Mouse (Mus musculus): ENCODE results near the gene S100pbp. TPM values are rescaled to one million over a fixed set of nuclear protein-coding genes. Genes with fewer than 3 reads are reported as not detected.

Gene S100pbp
- polyA plus RNA-seq, 1 experiment from 2014 or later: 14.5 TPM

DNA sequence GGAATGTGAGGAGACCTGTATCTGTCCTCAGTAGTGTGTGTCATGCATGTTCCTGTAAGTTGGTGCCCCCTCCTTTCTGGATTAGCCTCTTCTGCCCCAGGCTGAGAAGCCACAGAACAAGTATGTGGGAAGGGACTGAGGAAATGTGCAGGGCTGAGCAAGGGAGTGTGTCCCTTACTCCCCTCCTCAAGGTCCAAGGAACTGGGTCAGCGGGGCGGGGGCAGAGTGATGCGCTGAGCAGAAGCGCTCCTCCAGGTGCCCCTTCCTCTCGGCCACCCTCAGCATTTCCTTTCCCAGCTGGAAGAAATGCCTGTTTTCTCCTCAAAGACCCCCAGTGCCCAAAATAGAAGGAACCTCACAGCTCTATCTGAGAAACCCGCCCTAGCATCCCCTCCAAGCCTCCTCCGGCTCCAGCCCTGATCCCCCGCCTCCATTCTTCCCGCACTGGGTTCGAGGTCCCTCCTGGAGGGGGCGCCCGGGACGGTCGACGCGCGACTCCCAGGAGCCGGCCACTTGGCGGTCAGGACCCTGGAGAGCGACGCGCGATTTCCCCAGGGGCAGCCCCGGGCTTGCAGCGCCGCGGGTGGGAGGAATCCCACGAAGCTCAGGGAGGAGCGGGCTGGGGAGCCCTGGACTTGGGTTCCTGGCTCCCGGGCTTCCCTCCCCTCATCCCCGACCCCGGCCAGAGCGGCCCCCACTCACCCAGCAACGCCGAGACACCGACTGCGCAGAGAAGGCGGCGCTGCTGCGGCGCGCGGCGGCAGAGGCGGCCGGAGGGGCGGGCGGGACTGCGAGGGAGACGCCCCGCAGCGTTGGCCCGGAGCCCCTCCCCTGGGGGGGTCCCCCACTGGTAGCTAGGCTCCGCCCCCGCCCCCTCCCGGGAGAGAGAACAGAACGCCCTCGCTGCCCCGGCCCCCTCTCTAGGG is 68.7 kb downstream of the S100pbp start:
- 2% methylated on average over 50 of the region's 59 CpGs for WGBS
- Histone ChIP-seq H3K9me3 (no peaks in the 10 kb centered on the region), H3K27ac (no peak overlapping the region), H3K4me3 (replicated peaks) (peak overlapping the region; percentile 49), H3K4me1 (replicated peaks) (peaks cover 25% of the 10 kb centered on the region), H3K27me3 (replicated peaks) (peaks cover 50% of the 10 kb centered on the region), H3K9ac (no peak overlapping the region), H3K36me3 (no peaks in the 10 kb centered on the region), H3K4me2 (replicated peaks) (peak overlapping the region; percentile 97)
- ATAC-seq: peak; percentile 66

DNA sequence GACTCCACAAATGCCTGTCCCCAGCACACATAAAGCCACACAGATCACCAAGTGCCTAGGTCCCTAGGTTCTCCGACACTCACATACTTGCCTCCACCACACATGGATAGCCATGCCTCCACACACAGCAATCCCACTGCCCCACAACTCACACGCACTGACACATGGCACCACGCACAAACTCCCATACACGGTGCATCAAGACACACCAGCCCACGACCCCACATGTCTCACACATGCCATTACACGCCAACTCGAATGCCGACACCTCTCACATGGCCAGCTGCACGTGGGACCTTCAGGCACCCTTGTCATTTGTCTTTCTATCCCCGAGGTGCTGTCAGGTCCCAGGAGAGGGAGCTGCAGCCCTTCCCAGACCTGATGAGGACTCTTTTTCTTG is 69.8 kb downstream of the S100pbp start:
- no peak overlapping the region for H3K4me3 ChIP-seq (replicated peaks)
- H3K4me1 ChIP-seq (replicated peaks): peaks cover 15% of the 10 kb centered on the region
- no peak for ATAC-seq
- no peak overlapping the region for H3K9ac ChIP-seq
- no peak overlapping the region for H3K4me2 ChIP-seq (replicated peaks)
- H3K36me3 ChIP-seq: no peaks in the 10 kb centered on the region
- H3K27me3 ChIP-seq (replicated peaks): peaks cover 50% of the 10 kb centered on the region
- no peaks in the 10 kb centered on the region for H3K9me3 ChIP-seq
- WGBS: 73% methylated on average over 10 of the region's 10 CpGs
- H3K27ac ChIP-seq: no peak overlapping the region

DNA sequence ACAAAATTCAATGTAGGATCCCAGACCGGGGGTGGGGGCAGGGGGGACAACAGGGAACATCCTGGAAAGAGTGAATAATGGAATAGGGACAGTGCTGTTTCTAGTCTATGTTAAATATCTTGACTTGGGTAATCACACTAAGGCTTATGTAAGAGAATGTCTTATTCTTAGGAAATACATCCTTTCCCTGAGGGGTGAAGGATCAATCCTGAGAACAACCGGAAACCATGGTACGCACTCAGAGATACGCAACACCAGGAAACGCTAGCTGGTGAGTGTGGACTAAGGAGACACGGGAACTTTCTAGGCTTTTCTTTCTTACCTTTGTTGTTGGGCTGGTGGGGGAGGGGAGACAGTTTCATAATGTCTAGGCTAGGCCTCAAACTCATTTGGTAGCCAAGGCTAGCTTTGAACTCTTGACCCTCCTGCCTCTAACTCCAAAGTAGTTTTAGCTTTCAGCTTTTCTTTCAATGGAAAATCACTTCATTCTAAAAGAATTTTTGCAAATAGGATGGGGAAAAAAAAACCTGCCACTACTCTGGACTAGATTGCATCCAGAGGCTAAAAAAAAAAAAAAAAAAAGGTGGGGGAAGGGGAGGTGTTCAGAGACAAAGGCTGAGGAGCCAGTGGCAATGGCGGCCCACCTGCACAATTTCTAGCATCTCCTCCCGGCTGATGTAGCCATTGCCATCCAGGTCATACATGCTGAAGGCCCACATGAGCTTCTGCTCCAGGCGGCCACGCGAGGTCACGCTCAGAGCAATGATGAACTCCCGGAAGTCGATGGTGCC is 71.6 kb downstream of the S100pbp start:
- H3K36me3 ChIP-seq: no peaks in the 10 kb centered on the region
- no peak overlapping the region for H3K4me2 ChIP-seq (replicated peaks)
- H3K9ac ChIP-seq: no peak overlapping the region
- H3K4me1 ChIP-seq (replicated peaks): peaks cover 14% of the 10 kb centered on the region
- ATAC-seq: no peak
- WGBS: 85% methylated on average over 14 of the region's 14 CpGs
- H3K27me3 ChIP-seq (replicated peaks): peaks cover 40% of the 10 kb centered on the region
- H3K27ac ChIP-seq: no peak overlapping the region
- H3K4me3 ChIP-seq (replicated peaks): no peak overlapping the region
- H3K9me3 ChIP-seq: no peaks in the 10 kb centered on the region

DNA sequence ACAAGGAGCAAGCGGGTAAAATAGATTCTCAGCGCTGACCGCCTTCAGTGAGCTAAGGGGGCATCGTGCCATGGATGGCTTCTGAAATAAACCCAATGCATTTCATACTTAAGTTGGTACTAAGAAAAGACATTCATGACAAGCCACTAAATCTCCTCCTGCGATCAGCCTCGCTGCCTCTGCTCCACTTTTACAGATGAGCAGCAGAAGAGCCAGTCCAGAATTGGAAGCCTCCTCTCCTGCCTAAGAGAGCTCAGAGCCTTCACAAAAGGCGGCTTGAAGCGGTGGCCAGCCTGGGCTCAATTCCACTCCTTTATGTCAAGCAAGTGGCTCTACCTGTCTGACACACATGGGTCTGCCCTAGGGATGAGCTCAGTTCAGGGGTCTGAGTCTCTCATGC is 72.8 kb downstream of the S100pbp start:
- 89% methylated on average over 8 of the region's 8 CpGs for WGBS
- ATAC-seq: no peak
- peaks cover 31% of the 10 kb centered on the region for H3K27me3 ChIP-seq (replicated peaks)

DNA sequence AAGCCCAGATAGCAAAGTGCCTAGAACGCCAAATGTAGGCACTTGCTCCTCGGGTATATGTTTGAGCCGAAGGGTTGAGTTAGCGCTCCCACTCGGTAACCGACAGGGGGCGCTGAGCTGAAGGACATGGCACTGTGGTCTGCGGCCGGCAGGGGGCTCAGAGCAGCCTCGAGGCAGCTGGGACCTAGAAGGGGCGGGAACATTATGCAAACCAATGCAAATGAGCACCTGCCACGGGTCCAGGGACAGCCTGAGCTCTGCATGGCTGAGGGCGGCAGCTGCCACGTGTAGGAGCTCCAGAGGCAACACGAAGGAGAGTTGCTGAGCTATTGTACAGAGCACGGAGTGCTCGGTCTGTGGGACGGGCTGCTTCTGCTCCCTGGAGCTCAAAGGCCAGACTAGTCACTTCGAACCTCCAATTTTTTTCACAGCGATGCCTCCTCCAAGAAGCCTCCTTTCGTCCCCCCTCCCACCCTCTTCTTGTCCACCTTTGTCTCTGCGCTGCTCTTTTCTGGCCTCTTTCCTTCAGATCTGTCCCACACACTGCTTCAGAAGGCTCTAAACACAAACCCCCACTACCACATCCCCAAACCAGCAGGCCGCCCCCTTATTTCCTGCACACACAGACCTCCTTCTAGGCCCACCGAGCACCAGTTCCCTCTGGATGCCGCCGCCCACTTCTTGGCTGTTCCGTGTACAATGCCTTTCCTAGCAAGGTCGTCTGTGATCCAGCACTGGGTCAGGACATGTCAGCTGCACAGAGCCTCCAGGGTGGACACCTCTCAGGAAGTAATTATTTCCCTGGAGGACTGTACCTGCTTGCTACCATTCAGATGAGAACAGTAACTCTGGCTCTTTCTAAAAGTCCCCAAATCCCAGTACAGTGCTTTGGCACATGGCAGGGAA is 76.2 kb downstream of the S100pbp start:
- WGBS: 37% methylated on average over 28 of the region's 28 CpGs
- H3K4me2 ChIP-seq (replicated peaks): 0 out of 2 replicates have a peak overlapping the region, but pooled peaks have one; percentile 41

More for the DNA sequence above, 72.8 kb downstream of the S100pbp start:
- Histone ChIP-seq H3K9ac (no peak overlapping the region), H3K9me3 (no peaks in the 10 kb centered on the region), H3K4me2 (replicated peaks) (no peak overlapping the region), H3K27ac (no peak overlapping the region), H3K4me1 (replicated peaks) (peaks cover 18% of the 10 kb centered on the region), H3K4me3 (replicated peaks) (no peak overlapping the region), H3K36me3 (no peaks in the 10 kb centered on the region)

DNA sequence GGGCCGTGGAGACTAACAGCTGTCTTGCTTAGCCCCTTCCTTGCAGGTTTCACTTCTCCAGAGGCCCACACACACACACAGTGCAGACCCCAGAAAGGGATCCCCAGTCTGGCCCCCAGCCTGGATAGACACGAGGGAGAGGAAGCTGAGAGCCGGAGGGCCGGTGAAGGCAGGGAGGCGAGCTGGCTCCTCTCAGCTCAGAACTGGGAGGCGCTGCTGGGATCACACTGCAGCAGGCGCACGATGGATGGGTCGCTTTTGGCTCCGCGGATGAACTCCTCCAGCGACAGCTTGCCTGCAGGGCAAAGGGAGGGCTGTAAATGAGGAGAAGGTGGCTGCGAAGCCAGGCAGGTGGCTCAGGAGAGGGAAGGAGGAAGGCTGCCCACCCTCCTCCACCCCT is 77.3 kb downstream of the S100pbp start:
- WGBS: 61% methylated on average over 13 of the region's 13 CpGs
- no peak overlapping the region for H3K4me3 ChIP-seq (replicated peaks)
- no peak for ATAC-seq
- no peaks in the 10 kb centered on the region for H3K9me3 ChIP-seq
- no peak overlapping the region for H3K27ac ChIP-seq
- H3K4me2 ChIP-seq (replicated peaks): peak overlapping the region; percentile 41
- peaks cover 24% of the 10 kb centered on the region for H3K4me1 ChIP-seq (replicated peaks)
- 0 out of 2 replicates have a peak, but pooled peaks cover 3% of the 10 kb centered on the region for H3K27me3 ChIP-seq (replicated peaks)
- H3K36me3 ChIP-seq: no peaks in the 10 kb centered on the region
- H3K9ac ChIP-seq: no peak overlapping the region

More for the DNA sequence above, 76.2 kb downstream of the S100pbp start:
- Histone ChIP-seq H3K27ac (no peak overlapping the region), H3K9me3 (no peaks in the 10 kb centered on the region), H3K4me1 (replicated peaks) (peaks cover 20% of the 10 kb centered on the region), H3K36me3 (no peaks in the 10 kb centered on the region), H3K4me3 (replicated peaks) (no peak overlapping the region), H3K9ac (no peak overlapping the region), H3K27me3 (replicated peaks) (0 out of 2 replicates have a peak, but pooled peaks cover 3% of the 10 kb centered on the region)
- ATAC-seq: peak; percentile 70

DNA sequence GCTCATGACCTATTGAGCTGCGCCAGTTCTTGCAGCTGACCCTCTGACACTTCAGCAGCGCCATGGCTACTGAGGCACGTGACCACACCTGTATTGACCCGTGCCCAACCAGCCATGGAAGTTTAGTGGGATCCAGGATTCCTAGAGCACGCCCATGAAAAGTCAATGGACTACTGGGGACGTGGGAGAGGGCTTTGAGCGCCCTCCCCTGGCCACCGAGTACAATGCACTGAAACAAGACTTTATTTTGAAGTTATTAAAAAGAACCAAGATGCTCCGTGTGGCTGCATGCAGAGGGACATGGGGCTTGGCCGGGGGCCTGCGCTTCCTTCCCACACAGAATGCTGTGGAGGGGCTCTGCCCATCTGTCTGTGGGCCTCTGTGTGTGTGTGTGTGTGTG is 78.2 kb downstream of the S100pbp start:
- no peaks in the 10 kb centered on the region for H3K9me3 ChIP-seq
- H3K36me3 ChIP-seq: no peaks in the 10 kb centered on the region
- H3K4me2 ChIP-seq (replicated peaks): no peak overlapping the region
- H3K27me3 ChIP-seq (replicated peaks): 0 out of 2 replicates have a peak, but pooled peaks cover 5% of the 10 kb centered on the region
- no peak overlapping the region for H3K9ac ChIP-seq
- no peak overlapping the region for H3K27ac ChIP-seq
- 61% methylated on average over 11 of the region's 11 CpGs for WGBS
- no peak for ATAC-seq
- H3K4me3 ChIP-seq (replicated peaks): no peak overlapping the region
- H3K4me1 ChIP-seq (replicated peaks): peaks cover 28% of the 10 kb centered on the region

DNA sequence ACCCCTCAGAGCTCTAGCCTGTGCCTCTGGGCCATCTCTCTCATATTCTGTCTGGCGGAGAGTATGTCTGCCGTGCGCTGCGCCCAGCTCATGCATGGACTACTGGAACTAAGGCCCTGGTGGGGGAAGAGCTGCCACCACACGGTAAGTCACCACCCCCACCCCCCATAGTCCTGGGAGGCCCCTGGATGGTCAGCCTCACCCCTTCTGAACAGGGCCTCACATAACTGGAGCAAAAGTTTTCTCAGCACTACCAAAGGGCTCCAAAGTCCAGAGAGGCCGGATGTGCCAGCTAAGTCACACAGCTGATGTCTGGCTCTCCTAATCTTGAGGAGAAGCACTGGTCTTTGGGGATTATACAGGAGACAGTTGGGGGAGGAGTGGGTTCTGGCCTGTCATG is 78.7 kb downstream of the S100pbp start:
- Histone ChIP-seq H3K27ac (0 out of 2 replicates have a peak overlapping the region, but pooled peaks have one; percentile 1), H3K36me3 (no peaks in the 10 kb centered on the region), H3K4me2 (replicated peaks) (no peak overlapping the region), H3K9ac (no peak overlapping the region), H3K4me1 (replicated peaks) (peaks cover 28% of the 10 kb centered on the region), H3K27me3 (replicated peaks) (peaks cover 9% of the 10 kb centered on the region; the same call in 1 of the 2 replicates), H3K4me3 (replicated peaks) (no peak overlapping the region), H3K9me3 (no peaks in the 10 kb centered on the region)
- 77% methylated on average over 6 of the region's 6 CpGs for WGBS
- ATAC-seq: peak; percentile 36

DNA sequence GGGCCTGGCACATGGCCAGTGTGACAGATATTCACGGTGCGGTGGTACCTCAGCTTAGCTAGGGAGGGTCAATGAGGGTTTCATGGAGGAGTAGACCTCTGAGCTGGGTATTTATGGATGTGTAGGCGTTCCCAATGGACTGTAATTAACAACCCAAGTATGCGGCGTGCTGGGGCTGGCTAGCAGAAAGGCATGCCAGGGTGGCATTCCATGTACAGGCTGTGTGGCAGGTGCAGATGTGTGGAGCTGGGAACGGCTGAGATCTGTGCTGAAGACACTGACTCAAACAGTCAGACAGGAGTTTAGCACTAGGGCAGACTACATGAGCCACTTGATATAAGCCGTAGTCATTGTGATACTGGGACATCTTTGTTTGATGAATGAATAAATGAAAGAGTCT is 80.9 kb downstream of the S100pbp start:
- Histone ChIP-seq H3K36me3 (no peaks in the 10 kb centered on the region), H3K9ac (no peak overlapping the region), H3K4me3 (replicated peaks) (no peak overlapping the region), H3K27me3 (replicated peaks) (peaks cover 18% of the 10 kb centered on the region), H3K27ac (no peak overlapping the region), H3K4me2 (replicated peaks) (no peak overlapping the region), H3K4me1 (replicated peaks) (peaks cover 39% of the 10 kb centered on the region), H3K9me3 (no peaks in the 10 kb centered on the region)
- ATAC-seq: no peak
- WGBS: 85% methylated on average over 7 of the region's 7 CpGs

DNA sequence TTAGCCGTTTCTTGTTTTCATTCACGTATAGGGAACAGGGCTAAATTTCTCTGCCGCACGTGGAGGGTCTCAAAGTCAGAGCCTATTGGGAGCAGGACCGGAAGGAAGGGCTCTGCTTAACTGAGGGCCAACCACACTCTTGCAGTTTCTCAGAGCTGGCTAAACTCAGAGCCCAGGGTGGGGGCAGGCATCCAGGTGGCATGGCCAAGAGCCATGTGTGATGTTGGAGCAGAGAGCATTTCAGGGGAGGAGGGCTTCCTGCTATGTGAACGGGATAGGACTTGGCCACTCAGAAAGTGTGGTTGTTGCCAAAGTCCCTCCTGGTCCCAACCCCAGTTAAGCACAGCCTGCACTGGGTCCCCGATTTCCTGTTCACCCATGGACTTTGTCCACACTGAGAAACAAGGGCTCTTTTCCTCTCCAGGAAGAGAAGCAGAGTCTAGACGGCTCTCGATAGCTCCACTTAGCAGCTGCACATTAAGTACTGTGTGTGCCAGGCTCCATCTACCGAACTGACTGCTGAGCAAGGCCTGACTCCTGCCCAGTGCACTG is 82.1 kb downstream of the S100pbp start:
- 55% methylated on average over 10 of the region's 10 CpGs for WGBS
- Histone ChIP-seq H3K9me3 (no peaks in the 10 kb centered on the region), H3K36me3 (no peaks in the 10 kb centered on the region), H3K27ac (peak overlapping the region; percentile 83), H3K4me1 (replicated peaks) (peaks cover 35% of the 10 kb centered on the region), H3K4me2 (replicated peaks) (peak overlapping the region; percentile 63), H3K27me3 (replicated peaks) (peaks cover 19% of the 10 kb centered on the region), H3K9ac (no peak overlapping the region), H3K4me3 (replicated peaks) (0 out of 2 replicates have a peak overlapping the region, but pooled peaks have one; percentile 4)
- peak; percentile 59 for ATAC-seq

DNA sequence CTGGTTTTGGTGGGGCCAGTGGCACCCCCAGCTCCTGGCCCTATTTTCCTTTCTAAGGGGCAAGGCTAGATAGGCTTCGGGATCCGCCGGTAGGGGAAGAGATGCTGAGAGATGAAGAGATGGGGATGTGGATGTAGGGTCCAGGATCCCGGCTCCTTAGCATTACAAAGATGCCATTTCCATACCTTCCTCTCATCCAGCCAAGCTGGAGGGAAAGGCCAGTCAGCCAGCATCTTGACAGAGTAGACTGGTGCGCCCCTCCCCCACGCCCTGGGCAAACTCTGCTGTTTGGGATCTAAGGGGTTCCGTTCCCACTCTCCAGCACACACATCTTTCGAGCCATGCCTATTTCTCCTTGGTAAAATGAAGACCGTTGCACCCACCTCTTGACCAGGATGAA is 83.5 kb downstream of the S100pbp start:
- WGBS: 31% methylated on average over 9 of the region's 9 CpGs
- H3K36me3 ChIP-seq: no peaks in the 10 kb centered on the region
- H3K9me3 ChIP-seq: no peaks in the 10 kb centered on the region
- H3K27ac ChIP-seq: peak overlapping the region; percentile 69; the same call in 1 of the 2 replicates
- peak overlapping the region; percentile 63 for H3K4me2 ChIP-seq (replicated peaks)
- H3K27me3 ChIP-seq (replicated peaks): peaks cover 19% of the 10 kb centered on the region
- peaks cover 27% of the 10 kb centered on the region for H3K4me1 ChIP-seq (replicated peaks)
- no peak for ATAC-seq
- H3K9ac ChIP-seq: peak overlapping the region; percentile 39; the same call in 1 of the 2 replicates
- H3K4me3 ChIP-seq (replicated peaks): peak overlapping the region; percentile 40
